Mouse (Mus musculus) liver, embryonic 16.5 days (tissue): ENCODE results near the gene Ybx2. TPM values are rescaled to one million over a fixed set of nuclear protein-coding genes. Genes with fewer than 3 reads are reported as not detected.

Source experiments
- ATAC-seq: fragments of 200-750 bp; cut with Nextera tagmentation; 2 replicates; pipeline ENCODE4 v1.8.0; 2017; ENCODE audit warnings: low read depth, mild to moderate bottlenecking, moderate number of reproducible peaks, moderate library complexity
- H3K27ac ChIP-seq: fragments of 300-500 bp; sonication (generic); 2 replicates; pipeline ENCODE4 v1.5.1; 2014; ENCODE audit warnings: mild to moderate bottlenecking, low read length
- H3K27me3 ChIP-seq: fragments of 300-500 bp; sonication (generic); 2 replicates; pipeline ENCODE4 v1.6.1; 2014; ENCODE audit warnings: low read depth, low read length, mixed read lengths; ENCODE audit not compliant: control insufficient read depth, insufficient read depth
- H3K36me3 ChIP-seq: fragments of 300-500 bp; sonication (generic); 2 replicates; pipeline ENCODE4 v1.6.1; 2014; ENCODE audit warnings: mild to moderate bottlenecking; ENCODE audit not compliant: control insufficient read depth, insufficient read depth
- H3K4me1 ChIP-seq: fragments of 300-500 bp; sonication (generic); 2 replicates; pipeline ENCODE4 v1.6.1; 2014; ENCODE audit warnings: low read depth, low read length, mixed read lengths; ENCODE audit not compliant: control insufficient read depth
- H3K4me2 ChIP-seq: fragments of 300-500 bp; sonication (generic); 2 replicates; pipeline ENCODE4 v1.6.1; 2014; ENCODE audit warnings: low read depth, low read length, mixed read lengths
- H3K4me3 ChIP-seq: fragments of 300-500 bp; sonication (generic); 2 replicates; pipeline ENCODE4 v1.5.1; 2014; ENCODE audit warnings: low read depth, mild to moderate bottlenecking, low read length
- H3K9ac ChIP-seq: fragments of 300-500 bp; sonication (generic); 2 replicates; pipeline ENCODE4 v1.6.1; 2014; ENCODE audit warnings: low read depth, low read length
- H3K9me3 ChIP-seq: fragments of 300-500 bp; sonication (generic); replicated peaks from 2 replicates; pipeline ENCODE4 v1.6.1; 2016; ENCODE audit warnings: low read length; ENCODE audit not compliant: control insufficient read depth
- WGBS: fragments of 180-500 bp; shearing (Covaris S2); extraction: QIAGEN DNeasy Blood & Tissue Kit; methylation state at CpG from one replicate; pipeline ENCODE4 v1.1.7; 2014; ENCODE audit not compliant: insufficient replicate concordance; 5-methylcytosine and 5-hydroxymethylcytosine counted together
- polyA plus RNA-seq: library from polyadenylated mRNA; unstranded; fragments of >200 nt; fragmentation: Nextera tagmentation; extraction: Ambion mirVana; gene quantifications from 2 replicates; pipeline ENCODE4 v1.2.1, GENCODE M21; 2015

Ybx2 gene
- polyA plus RNA-seq, 1 experiment from 2014 or later: 0.18 TPM

DNA sequence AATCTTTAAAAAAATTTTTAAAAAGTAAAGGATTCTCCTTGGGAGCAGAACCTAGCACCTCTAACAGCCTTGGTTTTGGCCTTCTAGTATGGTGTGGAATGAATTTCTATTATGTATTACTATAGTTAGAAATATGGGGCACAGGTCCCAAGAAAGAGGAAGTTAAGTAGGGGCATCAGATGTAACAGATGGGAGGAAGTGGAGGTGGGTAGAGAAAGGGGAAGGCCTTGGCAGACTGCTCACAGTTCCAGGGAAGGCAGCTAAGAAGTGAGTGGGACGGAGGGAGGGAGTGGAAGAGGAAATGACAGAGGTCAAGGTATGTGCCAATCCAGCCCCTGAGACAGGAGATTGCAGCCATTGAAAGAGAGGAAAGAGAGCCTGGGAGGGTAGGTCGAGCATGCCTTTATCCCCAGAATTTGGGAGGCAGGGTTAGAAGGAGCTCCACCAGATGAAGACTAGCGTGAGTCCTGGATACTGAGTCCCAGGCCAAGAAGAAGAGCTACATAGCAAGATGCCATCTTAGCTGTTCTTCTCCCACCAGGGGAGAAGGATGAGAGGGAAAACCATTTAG lies 4.5 kb upstream of the Ybx2 start:
- Histone ChIP-seq H3K27me3 (peaks cover 19% of the 10 kb centered on the region), H3K4me1 (peaks cover 20% of the 10 kb centered on the region), H3K9ac (no peak overlapping the region), H3K4me3 (no peak overlapping the region), H3K4me2 (no peak overlapping the region), H3K27ac (peak overlapping the region; percentile 36; the same call in 1 of the 2 replicates), H3K9me3 (no peaks in the 10 kb centered on the region), H3K36me3 (no peaks in the 10 kb centered on the region)
- no peak for ATAC-seq
- 35% methylated on average over 3 of the region's 3 CpGs for WGBS

DNA sequence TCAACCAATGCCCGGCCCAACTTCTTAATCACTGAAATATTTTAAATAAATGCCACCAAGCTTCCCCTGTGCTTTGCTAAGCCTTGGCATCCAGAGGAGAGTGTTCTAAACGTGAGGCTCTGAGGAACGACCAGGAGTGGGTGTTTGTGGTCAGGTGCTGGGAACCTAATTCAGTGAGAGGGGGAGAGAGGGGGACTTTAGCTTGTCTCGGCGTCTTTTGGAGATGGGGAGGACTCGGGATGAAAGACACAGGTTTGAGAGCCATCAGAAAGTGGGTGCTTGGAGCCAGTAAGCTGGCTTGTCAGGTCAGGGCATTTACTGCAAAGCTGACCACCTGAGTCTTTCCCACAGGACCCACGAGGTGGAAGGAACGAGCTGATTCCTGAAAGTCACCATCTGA lies 3.8 kb upstream of the Ybx2 start:
- no peaks in the 10 kb centered on the region for H3K9me3 ChIP-seq
- no peak overlapping the region for H3K4me2 ChIP-seq
- H3K36me3 ChIP-seq: no peaks in the 10 kb centered on the region
- peaks cover 26% of the 10 kb centered on the region for H3K27me3 ChIP-seq
- no peak overlapping the region for H3K9ac ChIP-seq
- no peak for ATAC-seq
- peak overlapping the region; percentile 6; the same call in 1 of the 2 replicates for H3K27ac ChIP-seq
- H3K4me1 ChIP-seq: peaks cover 25% of the 10 kb centered on the region
- 38% methylated on average over 8 of the region's 8 CpGs for WGBS
- H3K4me3 ChIP-seq: no peak overlapping the region

DNA sequence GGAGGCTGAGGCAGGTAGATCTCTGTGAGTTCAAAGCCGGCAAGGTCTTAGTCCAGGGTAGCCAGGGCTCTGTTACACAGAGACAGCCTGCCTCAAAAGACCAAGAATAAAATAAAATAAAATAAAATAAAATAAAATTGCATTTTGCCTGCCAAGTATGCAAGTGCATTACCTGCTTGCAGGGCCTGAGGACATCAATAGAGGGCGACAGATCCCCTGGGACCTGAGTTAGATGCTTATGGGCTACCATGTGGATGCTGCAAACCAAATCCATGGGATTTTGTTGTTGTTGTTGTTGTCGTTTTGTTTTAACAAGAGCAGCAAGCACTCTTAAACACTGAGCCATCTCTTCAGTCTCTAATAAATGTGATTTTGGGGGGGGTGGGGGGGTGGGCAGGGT lies 3.3 kb upstream of the Ybx2 start:
- no peak overlapping the region for H3K27ac ChIP-seq
- ATAC-seq: no peak
- WGBS: 24% methylated on average over 3 of the region's 3 CpGs

GRCm38 (mm10) chr11:69933066-69933465 lies 2.5 kb upstream of the Ybx2 start:
- no peak for ATAC-seq
- H3K36me3 ChIP-seq: no peaks in the 10 kb centered on the region
- no peak overlapping the region for H3K4me2 ChIP-seq
- peaks cover 25% of the 10 kb centered on the region for H3K4me1 ChIP-seq
- H3K4me3 ChIP-seq: no peak overlapping the region
- peaks cover 39% of the 10 kb centered on the region for H3K27me3 ChIP-seq
- 50% methylated on average over 4 of the region's 4 CpGs for WGBS
- no peak overlapping the region for H3K9ac ChIP-seq
- no peak overlapping the region for H3K27ac ChIP-seq
- no peaks in the 10 kb centered on the region for H3K9me3 ChIP-seq

More for the DNA sequence above, 3.3 kb upstream of the Ybx2 start:
- Histone ChIP-seq H3K4me1 (peaks cover 25% of the 10 kb centered on the region), H3K27me3 (peaks cover 31% of the 10 kb centered on the region), H3K4me3 (no peak overlapping the region), H3K9me3 (no peaks in the 10 kb centered on the region), H3K9ac (no peak overlapping the region), H3K36me3 (no peaks in the 10 kb centered on the region), H3K4me2 (no peak overlapping the region)

DNA sequence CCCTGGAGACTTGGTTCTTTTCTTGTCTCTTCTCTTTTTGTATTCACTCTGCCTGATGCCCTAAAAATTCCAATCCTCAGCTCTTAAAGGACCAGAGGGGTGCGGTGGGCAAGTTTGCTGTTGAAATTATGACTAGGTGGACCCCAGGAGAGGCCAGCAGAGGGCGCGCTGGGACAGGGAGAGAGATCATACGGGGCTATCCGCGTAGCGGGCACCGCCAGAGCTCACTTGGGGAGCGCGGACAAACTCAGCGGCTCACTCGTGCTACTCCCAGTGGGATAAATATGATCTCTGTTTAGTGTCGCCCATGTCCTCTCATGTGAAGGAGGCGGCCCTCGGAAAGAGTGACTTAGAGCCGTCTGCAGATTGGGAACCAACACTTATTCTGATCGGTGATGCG lies 1.4 kb upstream of the Ybx2 start:
- peaks cover 25% of the 10 kb centered on the region for H3K4me1 ChIP-seq
- H3K27me3 ChIP-seq: peaks cover 49% of the 10 kb centered on the region
- peak overlapping the region; percentile 57 for H3K4me2 ChIP-seq
- peak; percentile 62 for ATAC-seq
- WGBS: 2% methylated on average over 18 of the region's 18 CpGs
- no peaks in the 10 kb centered on the region for H3K9me3 ChIP-seq
- no peak overlapping the region for H3K27ac ChIP-seq
- H3K4me3 ChIP-seq: peak overlapping the region; percentile 27; the same call in 1 of the 2 replicates
- no peak overlapping the region for H3K9ac ChIP-seq
- no peaks in the 10 kb centered on the region for H3K36me3 ChIP-seq

DNA sequence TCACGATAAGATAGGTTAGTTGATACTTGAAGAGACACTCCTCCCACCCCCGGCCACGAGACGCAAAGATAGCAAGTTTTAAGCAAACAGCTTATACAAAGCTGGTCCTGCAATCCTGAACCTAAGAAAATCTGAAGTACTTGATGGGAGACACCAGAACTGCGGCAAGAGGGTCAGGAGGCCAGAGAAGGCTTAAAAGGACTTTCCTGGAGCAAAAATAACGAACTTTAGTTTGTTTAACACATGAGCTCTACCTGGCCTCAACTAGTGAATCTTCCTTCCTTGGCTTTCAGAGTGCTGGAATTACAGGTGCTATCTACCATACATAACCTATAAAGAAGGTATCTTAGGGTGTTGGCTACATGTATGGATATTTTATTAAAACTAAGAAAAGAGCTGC lies 915 bp upstream of the Ybx2 start:
- no peaks in the 10 kb centered on the region for H3K9me3 ChIP-seq
- H3K9ac ChIP-seq: no peak overlapping the region
- peak overlapping the region; percentile 95 for H3K4me2 ChIP-seq
- H3K36me3 ChIP-seq: no peaks in the 10 kb centered on the region
- no peak overlapping the region for H3K27ac ChIP-seq
- peak overlapping the region; percentile 27; the same call in 1 of the 2 replicates for H3K4me3 ChIP-seq
- peaks cover 25% of the 10 kb centered on the region for H3K4me1 ChIP-seq
- ATAC-seq: no peak
- 11% methylated on average over 6 of the region's 6 CpGs for WGBS
- H3K27me3 ChIP-seq: peaks cover 52% of the 10 kb centered on the region

GRCm38 (mm10) chr11:69936156-69936555 lies 560 bp downstream of the Ybx2 start:
- Histone ChIP-seq H3K9ac (peak overlapping the region; percentile 54; the same call in 1 of the 2 replicates), H3K27ac (no peak overlapping the region), H3K4me1 (peaks cover 25% of the 10 kb centered on the region), H3K36me3 (no peaks in the 10 kb centered on the region), H3K9me3 (no peaks in the 10 kb centered on the region), H3K4me3 (peak overlapping the region; percentile 64), H3K4me2 (peak overlapping the region; percentile 95), H3K27me3 (peaks cover 63% of the 10 kb centered on the region)
- 1% methylated on average over 29 of the region's 30 CpGs for WGBS
- ATAC-seq: no peak

DNA sequence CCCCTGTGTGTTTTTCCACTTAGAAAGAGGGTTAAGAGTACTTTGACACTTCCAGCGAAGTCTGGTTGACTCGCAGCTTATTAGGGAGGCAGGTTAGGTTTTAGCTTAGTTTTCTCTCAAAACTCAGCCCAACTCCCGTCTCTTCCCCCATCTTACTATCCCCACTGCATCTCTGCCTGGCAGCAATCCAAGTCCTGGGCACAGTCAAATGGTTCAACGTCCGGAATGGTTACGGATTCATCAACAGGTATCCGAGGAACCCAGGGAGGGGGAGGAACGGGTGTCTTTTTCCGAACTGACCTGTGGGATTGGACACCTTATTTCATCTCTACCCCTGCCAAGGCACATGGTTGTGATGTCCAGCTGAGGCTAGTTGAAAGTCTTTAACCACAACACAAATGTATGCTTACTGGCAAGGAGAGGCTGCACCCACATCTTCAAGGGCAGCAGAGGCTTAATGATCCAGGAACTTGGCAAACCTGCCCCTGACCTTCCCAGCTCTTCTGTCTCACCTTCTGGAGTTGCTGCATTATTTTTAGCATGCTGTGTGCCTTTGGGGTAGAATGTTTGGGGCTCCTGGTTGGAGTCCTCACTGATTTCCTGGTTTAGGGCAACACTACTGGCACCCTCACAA lies 1.2 kb downstream of the Ybx2 start:
- WGBS: 43% methylated on average over 9 of the region's 9 CpGs
- Histone ChIP-seq H3K36me3 (no peaks in the 10 kb centered on the region), H3K9me3 (no peaks in the 10 kb centered on the region), H3K4me2 (no peak overlapping the region), H3K9ac (no peak overlapping the region), H3K27ac (no peak overlapping the region), H3K4me1 (peaks cover 25% of the 10 kb centered on the region), H3K4me3 (no peak overlapping the region; the same call in 1 of the 2 replicates), H3K27me3 (peaks cover 63% of the 10 kb centered on the region)
- ATAC-seq: no peak

DNA sequence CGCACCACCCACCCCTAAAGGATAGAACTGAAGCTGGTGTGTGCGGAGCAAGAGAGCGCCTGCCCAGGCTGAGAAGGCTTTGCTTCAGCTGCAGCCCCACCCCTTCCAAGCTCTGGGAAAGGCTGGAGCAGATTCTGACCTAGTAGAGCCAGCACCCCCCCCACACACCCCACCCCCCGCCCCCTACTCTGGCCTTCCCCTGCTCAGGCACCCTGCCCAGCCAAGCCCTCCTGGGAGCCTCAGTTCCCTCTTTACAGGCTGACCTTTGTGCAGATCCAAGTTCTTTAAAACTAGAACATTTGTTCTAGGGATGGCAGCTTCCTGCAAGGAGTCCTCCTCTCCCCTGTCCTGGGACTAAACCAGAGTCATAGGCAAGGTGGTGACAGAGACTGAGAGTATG lies 1.8 kb downstream of the Ybx2 start:
- no peak for ATAC-seq
- H3K27me3 ChIP-seq: peaks cover 63% of the 10 kb centered on the region
- H3K4me2 ChIP-seq: no peak overlapping the region
- H3K4me1 ChIP-seq: peaks cover 25% of the 10 kb centered on the region
- H3K9me3 ChIP-seq: no peaks in the 10 kb centered on the region
- WGBS: 31% methylated on average over 4 of the region's 4 CpGs
- no peak overlapping the region for H3K27ac ChIP-seq
- H3K36me3 ChIP-seq: no peaks in the 10 kb centered on the region
- no peak overlapping the region for H3K9ac ChIP-seq
- no peak overlapping the region for H3K4me3 ChIP-seq
